Mouse (Mus musculus) cerebellum, adult 8-10 months (tissue): ENCODE data around the gene Nrxn3.

Source experiments
- DNase-seq: peaks from one replicate; pipeline ENCODE4 v3.0.0; 2022

Gene Nrxn3

DNA sequence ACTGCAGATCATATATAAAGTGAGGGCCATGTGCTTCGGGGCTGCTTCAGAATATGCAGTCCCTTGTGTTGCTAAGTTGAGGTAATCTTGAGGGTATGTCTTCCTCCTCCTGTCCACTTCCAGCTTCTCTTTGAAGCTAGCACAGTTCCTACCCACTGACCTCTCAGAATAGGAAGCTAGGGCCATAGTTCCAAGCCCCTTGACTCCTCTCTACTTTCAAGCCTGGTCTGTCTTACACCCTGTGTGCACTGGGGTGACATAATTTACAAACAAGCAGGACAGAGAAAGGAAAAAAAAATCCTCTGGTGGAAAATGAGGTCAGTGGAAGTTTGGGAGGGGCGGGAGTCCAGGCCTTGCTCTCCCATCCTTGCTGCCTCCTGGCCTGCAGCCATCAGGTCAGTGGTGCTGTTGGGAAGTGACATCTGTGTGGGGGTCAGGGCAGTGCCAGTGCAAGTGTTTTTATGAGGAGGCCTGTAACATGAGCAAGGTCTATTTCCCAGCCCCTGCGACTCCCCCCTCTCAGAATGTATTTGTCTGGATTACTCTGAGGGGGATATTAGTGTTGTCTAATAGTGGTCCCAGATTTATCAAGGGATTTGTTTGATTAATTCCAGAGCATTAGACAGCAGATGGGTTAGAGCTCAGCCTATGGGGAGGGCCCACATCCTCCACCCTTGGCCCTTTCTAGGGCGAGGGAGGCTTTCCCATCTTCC is 96.1 kb downstream of the Nrxn3 start:
- DNase-seq: peak; percentile 6

DNA sequence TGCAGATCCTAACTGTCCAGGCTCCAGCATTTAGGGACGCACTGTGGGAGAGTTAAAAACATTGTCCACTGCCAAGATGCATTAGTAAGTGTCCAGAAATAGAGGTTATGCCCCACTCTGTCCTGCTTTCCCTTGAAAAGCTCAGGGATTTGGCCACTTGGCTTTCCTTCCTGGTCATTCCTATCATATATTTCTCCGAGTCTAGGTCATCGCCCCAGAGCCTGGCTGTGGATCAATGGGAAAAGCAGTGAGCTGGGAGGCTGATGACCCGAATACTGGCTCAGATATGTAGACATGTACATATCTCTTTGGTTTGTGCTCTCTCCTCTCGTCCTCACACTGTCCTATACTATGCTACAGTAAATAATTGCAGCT is 96.6 kb downstream of the Nrxn3 start:
- no peak for DNase-seq

DNA sequence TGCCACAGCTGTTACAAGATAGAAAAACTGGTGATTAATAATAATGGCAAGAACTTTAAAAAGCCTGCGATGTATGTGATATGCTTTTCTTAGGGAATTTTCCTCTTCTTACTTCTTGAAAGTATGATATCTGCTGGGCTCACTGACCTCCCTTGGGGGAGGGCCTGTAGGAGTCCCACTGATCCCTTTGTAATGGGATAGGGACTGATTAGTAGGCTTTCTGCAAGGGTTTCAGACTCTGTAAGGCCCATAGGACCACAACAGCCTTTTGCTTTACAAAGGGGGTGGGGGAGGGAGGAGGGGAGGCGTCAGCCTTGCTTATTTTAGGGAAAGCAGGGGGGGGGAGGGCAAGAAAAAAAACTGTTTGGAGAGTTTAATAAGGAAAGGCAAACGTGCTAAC is 97.5 kb downstream of the Nrxn3 start:
- DNase-seq: no peak

DNA sequence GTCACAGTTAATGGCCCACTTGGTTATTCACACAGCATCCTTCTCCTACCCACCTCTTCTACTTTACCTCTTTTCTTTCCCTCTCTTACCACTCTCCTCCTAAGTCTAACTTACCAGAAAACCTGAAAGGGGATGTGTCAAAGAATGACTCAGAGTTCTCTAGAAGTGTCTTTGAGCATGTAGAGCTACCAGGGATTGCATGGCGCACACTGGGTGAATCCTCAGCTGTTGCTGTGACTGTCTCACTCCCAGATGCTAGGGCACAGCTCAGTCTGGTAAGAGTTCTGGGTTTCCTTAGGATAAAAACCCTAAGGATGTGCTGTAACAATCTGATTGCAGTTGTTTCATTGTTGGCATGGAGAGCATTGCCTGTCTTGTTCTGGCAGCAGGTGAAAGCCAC is 108.2 kb downstream of the Nrxn3 start:
- no peak for DNase-seq

DNA sequence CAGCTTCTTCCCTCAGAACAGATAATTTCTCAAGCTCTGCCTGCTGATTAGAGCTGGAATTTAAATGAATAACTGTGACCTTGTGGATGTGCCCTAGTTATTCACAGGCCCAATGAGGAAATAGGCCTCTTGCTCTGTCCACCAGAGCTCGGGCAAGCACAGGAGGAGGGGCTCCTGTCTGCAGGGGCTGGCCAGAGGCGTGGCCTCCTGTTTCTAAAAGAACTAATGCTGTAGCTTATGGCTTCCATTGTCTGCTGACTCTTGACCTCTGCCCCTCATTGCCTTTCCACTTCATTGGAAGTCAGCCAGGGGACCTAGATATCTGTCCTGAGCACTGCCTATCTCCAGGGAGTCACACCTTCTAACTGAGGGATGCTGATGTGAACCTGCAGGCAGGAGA is 113.1 kb downstream of the Nrxn3 start:
- DNase-seq: no peak

DNA sequence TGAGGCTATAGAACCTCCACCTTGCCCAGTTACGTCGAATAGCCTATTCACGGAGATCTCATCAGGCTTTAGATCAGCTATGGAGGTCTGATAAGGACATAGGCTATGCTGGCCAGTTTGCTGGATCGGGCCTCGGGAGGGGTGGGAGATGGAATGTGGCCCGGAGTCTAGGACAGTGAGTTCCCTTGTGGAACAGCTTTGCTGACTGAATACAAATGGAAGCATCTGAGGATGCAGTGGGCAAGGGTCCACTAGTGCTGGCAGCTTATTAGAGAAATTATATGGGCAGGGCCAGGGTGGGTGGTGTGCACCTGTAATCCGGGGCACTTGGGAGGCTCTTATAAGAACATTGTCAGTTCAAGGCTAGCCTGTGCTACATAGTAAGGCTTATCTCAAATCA is 117.0 kb downstream of the Nrxn3 start:
- no peak for DNase-seq

DNA sequence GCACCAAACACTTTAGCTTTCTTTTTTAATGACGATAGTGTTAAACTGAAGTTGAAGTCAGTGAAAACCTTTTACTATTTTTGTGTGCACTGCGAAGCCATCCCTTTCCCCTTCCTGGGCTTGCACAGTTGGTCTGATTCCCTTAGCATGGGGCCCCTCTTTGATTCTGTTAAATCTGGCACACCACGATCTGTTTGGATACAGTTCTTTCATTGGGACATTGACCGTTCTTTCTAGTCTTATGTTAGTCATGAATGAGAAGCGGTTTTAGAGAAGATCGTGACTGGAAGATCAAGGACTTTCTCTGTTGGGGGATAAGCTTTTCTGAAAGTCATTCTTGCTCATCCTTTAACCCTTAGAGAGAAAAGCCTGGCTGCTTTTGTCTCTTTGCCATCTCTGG is 118.7 kb downstream of the Nrxn3 start:
- DNase-seq: no peak

DNA sequence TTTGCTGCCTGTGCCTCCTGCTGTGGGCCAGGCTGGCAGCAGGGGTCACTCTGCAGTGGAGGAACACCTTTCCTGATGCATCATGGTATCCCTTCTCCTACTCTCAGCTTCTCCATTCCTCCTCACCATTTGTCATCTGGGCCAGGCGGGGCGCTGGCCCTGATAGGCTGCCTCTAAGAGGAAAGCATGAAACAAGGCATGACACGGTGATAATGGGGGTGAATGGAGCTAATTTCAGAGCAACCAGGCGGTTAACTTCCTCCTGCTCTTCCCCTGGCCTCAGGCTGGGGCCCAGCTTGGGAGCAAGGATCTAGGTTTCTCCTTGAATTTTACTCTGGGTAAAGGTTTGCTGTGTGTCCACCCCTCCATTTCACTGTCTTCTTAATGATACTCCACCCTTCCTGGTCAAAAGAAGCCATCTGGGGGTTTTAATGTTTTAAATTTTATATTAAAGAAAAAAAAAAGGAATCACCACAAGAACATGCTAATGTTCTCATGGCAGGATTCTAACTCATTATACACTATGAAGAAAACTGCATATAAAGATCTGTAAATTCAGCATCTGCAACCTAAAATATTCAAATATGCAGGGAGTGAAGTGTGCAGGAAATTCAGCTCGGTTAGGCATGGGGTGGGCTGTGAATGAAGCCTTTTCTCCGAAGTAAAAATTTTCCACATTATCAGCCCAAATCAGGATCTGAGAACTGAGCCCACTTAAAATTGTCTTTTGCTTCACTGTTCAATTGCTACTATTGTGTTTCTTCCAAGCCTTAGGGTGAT is 127.9 kb downstream of the Nrxn3 start:
- no peak for DNase-seq

DNA sequence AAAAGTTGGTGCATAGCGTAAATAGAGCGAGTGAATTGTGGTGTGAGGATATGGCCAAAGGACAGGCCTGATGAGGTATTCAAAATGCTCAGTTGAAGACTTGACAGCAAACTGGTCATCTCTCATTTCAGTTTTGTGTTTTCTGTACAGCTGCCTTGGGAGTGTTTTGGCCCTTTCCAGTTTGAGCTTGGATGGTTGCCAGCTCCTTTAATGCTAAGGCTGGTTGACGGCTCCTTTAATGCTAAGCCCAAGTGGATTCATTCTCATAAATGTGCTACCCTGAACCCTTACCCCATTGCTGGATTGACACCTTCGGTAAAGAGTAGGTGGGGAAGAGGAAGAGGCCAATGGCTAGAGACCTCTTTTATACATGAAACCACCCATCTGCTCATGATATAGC is 131.4 kb downstream of the Nrxn3 start:
- DNase-seq: no peak

DNA sequence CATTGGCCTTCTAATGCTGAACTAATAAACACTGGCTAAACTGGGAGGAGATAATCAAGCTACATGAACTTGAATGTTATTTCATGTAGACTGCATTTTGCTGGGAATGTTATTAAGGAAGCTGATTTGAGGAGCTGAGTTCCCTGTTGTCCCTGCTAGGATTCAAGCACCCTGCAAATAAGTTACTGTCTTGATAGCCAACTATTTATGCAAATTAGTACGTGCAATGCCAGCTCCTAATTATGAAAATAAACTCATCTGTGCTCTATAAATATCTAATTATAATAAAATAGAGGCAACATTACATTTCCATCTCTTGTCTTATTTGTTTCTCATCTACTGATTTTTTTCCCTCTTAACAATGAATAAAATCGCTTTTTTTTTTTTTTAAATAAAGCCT is 135.0 kb downstream of the Nrxn3 start:
- DNase-seq: no peak

DNA sequence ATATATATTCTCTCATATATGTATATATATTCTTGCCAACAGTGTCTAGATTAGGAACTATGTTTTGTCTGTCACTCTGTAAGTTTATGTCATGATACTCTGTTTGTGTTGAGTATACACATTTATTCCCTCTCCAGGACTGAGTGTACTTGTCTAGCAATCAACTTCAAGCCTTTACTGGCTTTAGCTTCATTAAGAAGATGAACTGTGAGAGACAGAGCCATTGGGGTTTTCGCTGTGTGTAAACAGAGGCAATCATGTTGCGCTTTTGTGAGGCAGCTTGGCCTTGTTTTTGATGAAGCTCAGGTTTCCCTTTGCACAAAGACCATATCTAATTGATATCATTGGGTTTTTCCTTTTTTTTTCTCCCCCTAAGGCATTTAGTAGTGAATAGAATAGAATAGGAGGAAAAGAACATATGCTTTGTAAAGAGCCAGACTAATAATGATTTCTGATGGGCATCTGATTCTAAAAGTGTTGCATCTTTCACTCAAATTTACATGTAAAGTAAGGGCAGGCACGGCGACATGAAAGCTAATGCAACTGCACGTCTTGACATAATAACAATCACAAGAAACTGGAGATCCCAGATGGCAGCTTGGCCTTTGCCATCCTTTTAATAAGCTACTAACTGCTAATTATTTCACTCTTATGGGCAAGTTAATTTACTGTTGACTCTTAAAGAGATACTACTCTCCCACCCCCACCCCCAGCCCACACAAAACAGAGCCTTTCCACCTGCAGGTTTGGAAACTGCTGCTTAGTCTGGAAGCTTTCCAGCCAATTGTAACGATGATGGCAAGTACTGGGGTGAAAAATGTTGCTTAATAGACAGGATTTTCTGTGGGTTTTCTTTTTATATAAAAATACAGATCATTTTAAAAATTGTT is 137.0 kb downstream of the Nrxn3 start:
- no peak for DNase-seq

DNA sequence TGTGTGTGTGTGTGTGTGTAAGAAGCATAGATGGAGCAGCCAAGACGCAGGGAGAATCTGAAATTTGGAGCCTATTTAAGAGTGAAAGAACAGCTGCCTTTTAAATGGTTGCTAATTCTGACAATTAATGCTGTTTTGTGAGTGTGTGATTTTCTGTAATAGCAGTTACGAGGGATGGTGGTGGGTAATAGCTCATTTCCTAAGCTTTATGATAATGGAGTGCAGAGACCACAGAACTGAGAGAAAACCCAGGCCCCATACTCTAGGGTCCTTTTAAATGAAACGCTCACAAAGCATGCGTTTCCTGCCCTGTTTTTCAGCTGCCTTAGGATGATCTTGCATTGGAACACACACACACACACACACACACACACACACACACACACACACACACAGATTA is 137.7 kb downstream of the Nrxn3 start:
- no peak for DNase-seq

DNA sequence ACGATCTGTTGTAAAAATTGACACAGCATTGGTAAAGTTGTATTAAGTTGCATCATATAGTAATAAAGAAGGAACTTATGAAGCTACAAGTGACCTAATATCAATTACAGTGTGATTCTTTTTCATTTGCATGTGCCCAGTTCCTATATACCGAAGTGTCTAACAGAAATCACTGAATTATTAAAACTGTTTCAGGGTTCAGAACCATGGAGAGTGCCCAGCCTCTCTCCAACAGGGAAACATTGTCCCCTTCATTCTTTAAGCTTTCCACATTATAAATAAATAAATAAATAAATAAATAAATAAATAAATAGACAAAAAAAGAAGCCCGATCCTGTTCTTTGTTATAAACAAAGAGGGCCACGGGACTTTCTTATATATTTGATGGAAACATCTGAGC is 140.4 kb downstream of the Nrxn3 start:
- DNase-seq: no peak

DNA sequence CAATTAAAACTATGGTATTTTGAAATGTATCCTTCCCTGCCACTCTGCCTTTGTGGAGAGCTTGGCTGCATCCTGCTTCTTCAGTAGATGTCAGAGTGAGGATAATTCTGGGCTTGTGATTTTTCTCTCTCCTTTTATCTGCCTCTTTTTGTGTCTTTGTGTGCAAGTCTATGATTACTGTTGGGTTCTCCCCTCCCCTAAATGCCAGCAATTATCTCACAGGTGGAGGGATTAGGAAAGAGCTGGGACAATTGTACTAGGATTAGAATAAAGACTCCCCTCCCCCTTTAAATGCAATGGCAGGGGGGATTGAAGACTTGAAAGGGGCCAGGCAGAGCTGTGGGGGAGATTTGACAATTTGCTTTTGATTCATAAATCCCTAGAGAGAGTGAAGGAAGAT is 145.6 kb downstream of the Nrxn3 start:
- no peak for DNase-seq

DNA sequence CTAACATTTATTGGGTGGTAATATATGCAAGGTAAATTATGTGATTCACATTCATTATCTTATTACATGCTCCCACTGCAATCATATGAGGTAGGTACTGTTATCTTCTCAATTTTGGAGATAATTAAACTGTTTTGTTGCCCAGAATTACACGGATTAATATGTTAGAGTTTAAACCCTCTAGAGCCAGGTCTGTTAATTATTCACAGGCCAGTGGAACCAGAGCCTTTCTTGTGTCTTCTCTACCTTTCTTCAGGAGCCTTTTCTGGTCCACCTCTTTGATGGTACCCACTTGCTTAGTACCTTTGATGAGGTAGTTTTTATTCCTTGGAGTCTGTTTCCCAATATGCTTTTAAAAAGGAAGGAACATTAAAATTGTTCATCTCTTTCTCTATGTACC is 174.7 kb downstream of the Nrxn3 start:
- no peak for DNase-seq

DNA sequence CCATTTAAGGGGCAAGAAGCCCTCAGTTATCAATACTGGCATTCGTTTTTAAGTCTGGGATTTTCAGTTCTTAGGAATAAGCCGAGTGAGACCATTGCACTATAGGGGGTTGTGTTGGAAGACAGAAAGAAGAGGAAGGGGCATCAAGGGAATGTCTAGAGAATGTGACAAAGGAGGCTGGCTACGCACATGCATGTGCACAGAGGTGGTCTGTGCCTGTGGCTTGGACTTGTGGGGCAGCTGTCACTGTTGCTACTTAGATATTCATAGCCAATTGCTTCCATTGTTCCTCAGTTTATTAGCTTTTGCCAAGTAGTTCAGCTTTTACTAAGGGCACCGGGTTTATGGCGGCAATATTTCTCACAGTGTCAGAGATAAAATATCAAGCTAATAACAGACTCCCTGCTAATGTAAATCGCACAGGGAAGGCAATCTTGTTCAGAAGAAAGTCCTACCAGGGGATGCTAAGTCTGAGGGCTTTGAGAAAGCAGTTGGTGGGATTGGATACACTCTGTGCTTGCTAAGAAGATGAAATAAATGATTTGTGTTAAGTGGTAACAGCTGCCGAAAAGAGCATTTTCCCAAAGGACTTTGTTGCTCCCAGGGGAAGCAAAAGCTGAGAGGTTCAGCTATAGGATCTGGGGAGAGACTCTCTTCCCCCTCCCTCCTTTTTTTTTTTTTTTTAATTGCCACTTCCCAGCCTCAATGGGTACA is 177.5 kb downstream of the Nrxn3 start:
- DNase-seq: no peak

DNA sequence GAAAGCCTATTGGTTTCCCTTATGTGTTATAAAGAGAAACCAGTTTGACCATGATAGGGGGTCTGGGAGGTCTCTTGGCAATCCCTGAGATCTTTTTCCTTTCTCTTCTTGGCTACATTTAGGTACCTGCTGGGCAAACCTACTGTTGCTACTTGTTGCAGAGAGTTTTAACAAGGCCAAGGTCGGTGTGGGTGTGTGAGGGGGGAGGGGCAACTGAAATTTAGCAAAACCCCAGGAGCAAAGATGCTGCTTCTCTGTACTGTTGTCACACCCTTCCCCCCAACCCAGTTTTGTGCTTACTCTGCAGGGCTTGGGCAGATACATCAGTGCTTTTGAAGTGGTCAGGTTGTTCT is 178.0 kb downstream of the Nrxn3 start:
- no peak for DNase-seq

DNA sequence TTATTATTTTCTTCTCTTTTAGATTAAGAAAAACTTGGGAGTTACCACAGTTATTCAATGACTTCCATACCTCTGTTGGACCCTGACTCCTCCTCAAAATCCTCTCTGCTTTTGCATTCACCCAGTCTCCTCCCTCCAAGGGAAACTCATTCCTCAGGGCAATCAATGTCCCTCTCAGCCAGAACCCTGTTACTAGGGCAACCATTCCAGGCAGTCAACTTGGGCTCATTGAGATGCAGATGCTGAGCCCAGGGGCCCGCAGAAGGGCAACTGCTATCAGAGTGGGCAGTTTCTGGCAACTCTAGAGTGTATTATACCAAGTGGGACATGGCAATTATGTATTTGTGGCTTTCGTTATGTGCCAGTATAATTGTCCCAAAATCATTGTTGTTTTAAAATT is 188.1 kb downstream of the Nrxn3 start:
- DNase-seq: no peak

DNA sequence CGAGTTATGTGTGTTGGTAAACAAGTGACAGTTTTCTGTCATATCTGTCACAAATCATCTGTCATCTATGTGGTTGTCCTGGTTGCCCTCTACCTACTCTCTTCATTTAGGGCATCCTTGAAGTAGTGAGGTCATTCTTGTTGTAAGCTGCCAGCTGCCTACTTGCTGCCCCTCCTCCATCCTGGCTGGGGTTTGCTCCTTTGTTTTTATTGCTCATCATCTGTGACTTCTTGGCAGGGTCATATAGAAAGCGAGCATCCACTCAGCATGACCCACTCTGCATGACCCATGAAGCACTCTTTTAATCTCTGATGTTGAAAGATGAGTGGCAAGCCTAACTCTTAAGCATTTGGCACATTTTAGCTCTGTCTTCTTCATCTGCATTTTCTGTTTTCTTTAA is 194.1 kb downstream of the Nrxn3 start:
- DNase-seq: no peak

DNA sequence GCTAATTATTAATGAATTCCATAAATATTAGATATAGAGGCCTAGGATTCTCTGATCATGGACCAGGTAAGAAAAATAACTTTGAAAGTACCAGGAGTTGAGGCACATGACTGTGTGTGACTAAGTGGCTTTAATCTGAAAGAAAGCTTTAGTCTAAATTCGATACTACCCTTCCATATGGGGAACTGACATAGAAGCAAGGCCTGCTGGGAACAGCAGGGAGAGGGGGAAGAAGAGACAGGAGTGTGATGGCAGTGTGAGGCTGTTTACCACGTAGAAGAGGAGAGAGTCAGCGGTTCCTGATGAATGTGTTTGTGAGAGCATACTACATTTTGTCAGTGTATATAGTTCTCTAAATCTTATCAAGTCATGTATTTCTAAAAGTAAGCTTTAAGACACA is 202.2 kb downstream of the Nrxn3 start:
- DNase-seq: no peak

DNA sequence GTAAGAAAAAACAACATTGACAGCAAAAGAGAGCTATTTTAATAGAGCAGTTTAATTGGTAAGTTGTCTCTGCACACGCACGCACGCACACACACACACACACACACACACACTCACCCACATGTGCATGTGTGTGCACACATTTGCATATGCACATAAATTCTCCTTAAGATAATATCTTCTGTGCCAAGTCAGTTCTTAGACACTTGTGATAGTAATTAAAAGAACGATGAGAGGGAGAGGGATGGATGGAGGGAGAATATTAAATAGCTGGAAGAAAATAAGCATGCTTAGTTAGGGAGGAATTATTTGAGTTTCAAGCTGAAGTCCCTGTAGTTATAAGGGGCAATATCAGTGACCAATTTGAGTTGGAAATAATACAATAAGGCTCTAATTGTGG is 203.6 kb downstream of the Nrxn3 start:
- no peak for DNase-seq

DNA sequence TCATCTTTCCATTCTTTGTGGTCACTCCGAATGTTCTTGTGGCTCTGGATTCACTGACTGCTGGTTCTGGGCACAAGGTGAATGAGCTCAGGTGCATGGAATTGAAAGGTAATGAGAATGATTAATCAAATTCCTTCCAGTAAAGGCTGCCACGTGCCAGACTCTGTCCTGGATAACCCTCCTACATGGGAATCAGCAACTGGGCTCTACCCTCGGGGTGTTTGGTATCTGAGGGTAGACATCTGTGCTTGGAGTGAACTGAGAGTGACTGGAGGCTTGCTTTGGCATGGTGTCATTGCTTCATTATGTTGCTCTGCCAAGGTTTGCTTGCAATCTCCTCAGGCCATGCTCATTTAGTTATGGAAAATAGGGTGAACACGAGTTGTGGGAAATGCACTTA is 209.0 kb downstream of the Nrxn3 start:
- no peak for DNase-seq

DNA sequence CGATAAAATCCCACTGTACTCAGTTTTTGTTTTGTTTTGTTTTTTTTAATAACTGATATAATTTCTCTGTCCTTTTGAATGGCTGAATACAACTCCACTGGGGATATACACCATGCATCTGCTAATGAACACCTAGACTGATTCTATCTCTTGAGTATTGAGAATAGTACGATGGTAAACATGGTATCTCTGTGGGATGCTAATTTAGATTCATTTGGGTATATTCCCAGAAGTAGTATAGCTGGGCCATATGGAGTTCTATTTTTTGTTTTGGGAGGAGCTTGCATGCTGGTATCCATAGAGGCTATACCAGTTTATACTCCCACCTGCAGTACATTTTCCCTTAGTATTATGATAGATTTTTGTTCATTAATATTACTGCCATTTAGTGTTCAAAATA is 217.0 kb downstream of the Nrxn3 start:
- no peak for DNase-seq
